Mouse (Mus musculus): Measurements from ENCODE around the gene Hist1h2be. TPM values are rescaled to one million over a fixed set of nuclear protein-coding genes. Genes with fewer than 3 reads are reported as not detected.

The Hist1h2be gene
- polyA plus RNA-seq, 1 experiment: 2.8 TPM

DNA sequence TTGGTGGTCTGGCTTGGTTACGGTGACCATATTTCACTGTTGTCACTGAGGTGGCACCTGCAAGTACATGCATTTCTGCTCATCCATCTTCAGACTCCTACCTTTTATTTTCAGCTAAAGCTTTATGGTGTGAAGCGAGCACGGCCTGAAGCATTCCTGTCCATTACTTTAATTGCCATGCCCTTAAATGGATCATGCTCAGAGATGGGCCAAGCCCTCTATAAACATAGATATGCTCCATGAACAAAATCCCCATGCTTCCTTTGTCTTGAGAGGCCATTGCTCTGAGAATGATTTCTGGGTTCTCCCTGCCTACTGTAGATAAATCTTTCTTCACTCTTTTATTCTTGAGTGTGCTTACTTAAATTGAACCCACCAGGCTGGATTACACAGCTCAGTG, 16.5 kb downstream of the Hist1h2be start:
- no peaks in the 10 kb centered on the region for H3K36me3 ChIP-seq (ENCODE audit: control insufficient read depth, insufficient read depth, low read length)
- WGBS: 97% methylated on average over 3 of the region's 3 CpGs
- H3K27me3 ChIP-seq (ENCODE audit: control insufficient read depth, insufficient read depth, low read length): no peaks in the 10 kb centered on the region
- H3K4me1 ChIP-seq (ENCODE audit: control insufficient read depth, insufficient read depth, insufficient read length): no peaks in the 10 kb centered on the region
- no peak overlapping the region for H3K4me3 ChIP-seq (ENCODE audit: extremely low read depth, insufficient read depth, insufficient read length)
- no peak overlapping the region for H3K27ac ChIP-seq (ENCODE audit: insufficient read depth, low read length)
- no peak for TF ChIP-seq POLR2A (IDR thresholded peaks at IDR 0.05; ENCODE audit: low read depth, low read length)
- no peak for TF ChIP-seq CTCF (IDR thresholded peaks at IDR 0.05; ENCODE audit: extremely low read depth, insufficient read depth, insufficient read length, insufficient replicate concordance)
- no peak for DNase-seq (ENCODE audit: low read depth in 1 of 2, low spot score in 2 of 2)

DNA sequence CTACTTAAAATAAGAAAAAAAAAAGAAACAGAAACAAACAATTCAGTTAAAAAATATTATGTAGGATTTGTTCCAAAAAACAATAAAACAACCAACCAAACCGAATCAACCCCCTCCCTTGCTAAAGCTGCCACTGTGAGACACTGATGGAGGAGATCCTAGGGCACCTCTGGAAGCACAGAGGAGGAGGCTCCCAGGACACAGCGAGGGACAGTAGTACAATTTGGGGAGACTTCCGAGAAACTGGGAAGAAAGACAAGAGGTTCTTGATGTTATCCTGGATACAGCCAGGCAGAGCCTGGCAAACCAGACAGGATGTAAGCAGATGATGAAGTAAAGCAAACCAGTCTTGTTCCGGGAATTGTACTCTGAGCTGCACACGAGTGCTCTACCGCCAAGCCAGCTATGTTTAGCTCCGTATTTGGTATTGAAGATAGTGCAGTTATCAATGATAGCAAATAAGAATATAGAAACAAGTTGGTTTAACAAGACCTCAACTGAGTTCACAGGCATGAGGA, 17.7 kb downstream of the Hist1h2be start:
- DNase-seq (ENCODE audit: low read depth in 1 of 2, low spot score in 2 of 2): no peak
- Histone ChIP-seq H3K4me3 (ENCODE audit: extremely low read depth, insufficient read depth, insufficient read length) (no peak overlapping the region), H3K4me1 (ENCODE audit: control insufficient read depth, insufficient read depth, insufficient read length) (no peaks in the 10 kb centered on the region), H3K27me3 (ENCODE audit: control insufficient read depth, insufficient read depth, low read length) (no peaks in the 10 kb centered on the region), H3K27ac (ENCODE audit: insufficient read depth, low read length) (no peak overlapping the region), H3K36me3 (ENCODE audit: control insufficient read depth, insufficient read depth, low read length) (no peaks in the 10 kb centered on the region)
- no peak for TF ChIP-seq POLR2A (IDR thresholded peaks at IDR 0.05; ENCODE audit: low read depth, low read length)
- TF ChIP-seq CTCF (IDR thresholded peaks at IDR 0.05; ENCODE audit: extremely low read depth, insufficient read depth, insufficient read length, insufficient replicate concordance): no peak
- 81% methylated on average over 7 of the region's 7 CpGs for WGBS

DNA sequence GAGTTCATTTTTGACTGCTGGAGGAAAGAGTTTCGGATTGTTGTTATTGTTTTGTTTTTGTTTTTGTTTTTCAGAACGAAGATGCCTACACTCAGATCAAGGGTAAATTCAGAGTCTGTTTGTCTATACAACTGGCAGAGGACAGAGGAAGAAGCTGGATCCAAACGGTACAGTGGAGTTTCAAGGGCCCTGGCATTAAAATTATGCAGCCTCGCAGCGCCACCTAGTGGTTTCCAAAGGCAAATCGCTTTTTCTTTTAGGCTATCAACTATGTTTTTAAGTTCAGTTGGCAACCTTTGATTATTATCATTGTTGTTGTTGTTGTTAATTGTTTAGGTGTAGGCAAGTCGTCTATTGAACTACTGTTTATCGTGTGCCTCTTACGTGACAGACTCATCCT, 23.0 kb downstream of the Hist1h2be start:
- Histone ChIP-seq H3K4me3 (ENCODE audit: extremely low read depth, insufficient read depth, insufficient read length) (no peak overlapping the region), H3K27ac (ENCODE audit: insufficient read depth, low read length) (no peak overlapping the region), H3K4me1 (ENCODE audit: control insufficient read depth, insufficient read depth, insufficient read length) (0 out of 2 replicates have a peak, but pooled peaks cover 1% of the 10 kb centered on the region), H3K36me3 (ENCODE audit: control insufficient read depth, insufficient read depth, low read length) (no peaks in the 10 kb centered on the region), H3K27me3 (ENCODE audit: control insufficient read depth, insufficient read depth, low read length) (no peaks in the 10 kb centered on the region)
- WGBS: 9% methylated on average over 9 of the region's 9 CpGs
- TF ChIP-seq POLR2A (IDR thresholded peaks at IDR 0.05; ENCODE audit: low read depth, low read length) (no peak), CTCF (IDR thresholded peaks at IDR 0.05; ENCODE audit: extremely low read depth, insufficient read depth, insufficient read length, insufficient replicate concordance) (peak; percentile 70; the same call in 1 of the 2 replicates)
- peak in 1 of 2 experiments; percentile 73 for DNase-seq (ENCODE audit: low read depth in 1 of 2, low spot score in 2 of 2)

DNA sequence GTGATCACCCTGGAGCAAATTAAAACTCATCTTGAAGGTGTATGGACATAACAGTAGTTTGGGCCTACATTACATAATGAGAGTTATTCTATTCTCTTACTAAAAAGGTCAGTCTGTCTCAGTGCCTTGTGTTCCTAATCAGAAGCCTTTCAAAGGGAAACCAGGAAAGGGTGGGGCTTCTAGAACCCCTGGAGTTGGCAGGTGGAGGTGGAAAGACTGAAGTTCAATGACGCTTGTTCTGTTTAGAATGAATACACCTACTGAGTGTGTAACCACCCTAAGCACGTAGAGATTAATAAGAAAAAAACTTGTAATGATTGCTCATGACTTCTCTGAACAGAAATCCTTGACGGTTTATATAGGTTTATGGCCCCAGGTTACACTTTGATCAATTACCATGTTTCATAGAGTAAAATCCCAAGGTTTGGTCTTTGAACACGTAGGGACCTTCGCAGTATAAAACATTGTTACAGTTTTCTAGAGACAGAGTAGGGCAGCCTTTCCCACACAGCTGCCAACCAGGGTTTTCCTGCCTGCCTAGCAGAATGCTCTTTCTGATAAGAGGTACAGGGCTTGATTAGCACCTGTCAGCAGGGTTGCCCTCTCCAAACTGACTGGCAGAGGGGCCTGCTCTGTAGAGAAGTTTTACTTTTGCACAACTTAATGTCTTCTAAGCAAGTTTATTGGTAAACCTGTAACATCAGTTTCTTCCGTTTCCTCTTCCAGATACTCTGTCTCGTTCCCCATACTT, 25.1 kb downstream of the Hist1h2be start:
- no peaks in the 10 kb centered on the region for H3K36me3 ChIP-seq (ENCODE audit: control insufficient read depth, insufficient read depth, low read length)
- 85% methylated on average over 7 of the region's 7 CpGs for WGBS
- H3K4me3 ChIP-seq (ENCODE audit: extremely low read depth, insufficient read depth, insufficient read length): no peak overlapping the region
- DNase-seq (ENCODE audit: low read depth in 1 of 2, low spot score in 2 of 2): no peak
- TF ChIP-seq CTCF (IDR thresholded peaks at IDR 0.05; ENCODE audit: extremely low read depth, insufficient read depth, insufficient read length, insufficient replicate concordance) (no peak), POLR2A (IDR thresholded peaks at IDR 0.05; ENCODE audit: low read depth, low read length) (no peak)
- H3K4me1 ChIP-seq (ENCODE audit: control insufficient read depth, insufficient read depth, insufficient read length): 0 out of 2 replicates have a peak, but pooled peaks cover 2% of the 10 kb centered on the region
- no peak overlapping the region for H3K27ac ChIP-seq (ENCODE audit: insufficient read depth, low read length)
- H3K27me3 ChIP-seq (ENCODE audit: control insufficient read depth, insufficient read depth, low read length): no peaks in the 10 kb centered on the region

DNA sequence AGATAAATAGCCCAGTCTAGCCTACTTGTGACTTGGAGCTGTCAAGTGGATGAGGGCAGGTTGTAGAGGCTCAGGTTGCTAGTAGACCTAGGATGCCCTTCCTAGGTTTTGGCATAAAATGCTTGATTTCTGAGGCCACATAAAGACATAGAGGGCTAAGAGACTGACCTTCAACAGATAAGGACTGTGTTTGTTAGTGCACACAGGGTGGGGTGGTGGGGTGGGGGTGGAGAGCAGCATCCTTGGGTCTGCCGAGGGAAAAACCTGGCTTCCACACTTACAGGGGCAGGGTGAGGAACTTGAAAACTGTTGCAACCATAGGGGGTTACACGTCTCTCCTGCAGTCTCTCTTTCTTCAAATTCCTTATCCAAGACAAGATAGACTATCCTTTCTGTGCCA, 25.7 kb downstream of the Hist1h2be start:
- no peak overlapping the region for H3K4me3 ChIP-seq (ENCODE audit: extremely low read depth, insufficient read depth, insufficient read length)
- H3K36me3 ChIP-seq (ENCODE audit: control insufficient read depth, insufficient read depth, low read length): no peaks in the 10 kb centered on the region
- H3K27ac ChIP-seq (ENCODE audit: insufficient read depth, low read length): no peak overlapping the region
- WGBS: 78% methylated on average over 2 of the region's 2 CpGs
- H3K27me3 ChIP-seq (ENCODE audit: control insufficient read depth, insufficient read depth, low read length): no peaks in the 10 kb centered on the region
- no peak for DNase-seq (ENCODE audit: low read depth in 1 of 2, low spot score in 2 of 2)
- TF ChIP-seq POLR2A (IDR thresholded peaks at IDR 0.05; ENCODE audit: low read depth, low read length) (no peak), CTCF (IDR thresholded peaks at IDR 0.05; ENCODE audit: extremely low read depth, insufficient read depth, insufficient read length, insufficient replicate concordance) (no peak)
- 0 out of 2 replicates have a peak, but pooled peaks cover 2% of the 10 kb centered on the region for H3K4me1 ChIP-seq (ENCODE audit: control insufficient read depth, insufficient read depth, insufficient read length)

DNA sequence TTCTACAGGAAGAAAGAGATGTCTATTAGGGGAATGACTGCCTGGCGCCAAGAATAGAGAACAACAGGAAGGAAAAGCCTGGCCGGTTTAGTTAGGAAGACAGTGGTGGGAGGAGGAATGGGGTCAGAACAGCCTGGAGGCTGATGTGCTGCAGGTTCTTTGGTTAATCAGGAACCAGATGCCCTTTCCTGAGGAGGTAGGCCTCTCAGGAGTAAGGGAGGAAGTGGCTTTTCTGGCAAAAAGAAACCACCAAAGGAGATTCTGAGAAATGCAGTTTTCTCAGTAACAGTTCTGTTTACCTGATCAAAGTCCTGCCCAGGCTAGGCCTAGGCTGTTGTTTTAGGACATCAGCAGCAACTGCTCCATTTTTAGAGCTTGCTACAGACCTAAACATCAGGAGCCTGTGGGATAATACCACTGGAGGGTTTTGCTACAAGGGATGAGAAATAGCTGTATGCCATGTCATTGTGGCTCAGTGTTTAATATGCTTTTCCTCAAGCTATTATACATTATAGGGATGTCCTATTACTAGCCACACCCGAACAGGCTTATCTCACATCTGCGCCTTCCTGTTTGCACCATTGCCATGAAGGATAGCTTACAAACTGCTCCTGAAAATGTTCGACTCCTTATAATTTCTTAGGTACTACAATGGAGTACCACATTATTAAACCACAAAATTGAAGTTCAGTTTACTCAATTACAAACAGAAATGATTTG, 27.7 kb downstream of the Hist1h2be start:
- DNase-seq (ENCODE audit: low read depth in 1 of 2, low spot score in 2 of 2): no peak
- no peak for TF ChIP-seq POLR2A (IDR thresholded peaks at IDR 0.05; ENCODE audit: low read depth, low read length)
- no peak for TF ChIP-seq CTCF (IDR thresholded peaks at IDR 0.05; ENCODE audit: extremely low read depth, insufficient read depth, insufficient read length, insufficient replicate concordance)
- Histone ChIP-seq H3K27me3 (ENCODE audit: control insufficient read depth, insufficient read depth, low read length) (no peaks in the 10 kb centered on the region), H3K27ac (ENCODE audit: insufficient read depth, low read length) (no peak overlapping the region; the same call in 1 of the 2 replicates), H3K36me3 (ENCODE audit: control insufficient read depth, insufficient read depth, low read length) (no peaks in the 10 kb centered on the region), H3K4me3 (ENCODE audit: extremely low read depth, insufficient read depth, insufficient read length) (no peak overlapping the region), H3K4me1 (ENCODE audit: control insufficient read depth, insufficient read depth, insufficient read length) (0 out of 2 replicates have a peak, but pooled peaks cover 2% of the 10 kb centered on the region)
- WGBS: 23% methylated on average over 5 of the region's 5 CpGs

Data from spleen, adult 2 months (tissue).